Mouse (Mus musculus) heart, adult 9 months (tissue): ENCODE measurements at regions not wholly inside any gene's neighbourhood (a gene's known extent, or its start where the extent isn't known, plus 50 kb on each side); places are given as distances from the start of the nearest gene placed in this dataset.

ENCODE experiments used
- DNase-seq, 2 experiments: peaks; one replicate each; pipeline ENCODE4 v3.0.0; 2022; ENCODE audit warnings: low spot score in 2 of 2

GRCm38 (mm10) chr2:12697209-12697608 is 226.6 kb upstream of the Pter start:
- no peak for DNase-seq

- DNase-seq = no peak
Measured at GRCm38 (mm10) chr2:12699331-12699730, 224.5 kb upstream of the Pter start.

- no peak for DNase-seq
Measured at GRCm38 (mm10) chr2:12707514-12707913, 216.3 kb upstream of the Pter start.

GRCm38 (mm10) chr2:12709156-12709923 is 214.5 kb upstream of the Pter start:
- DNase-seq = peak; percentile 49 to 51

- DNase-seq = peak in 1 of 2 experiments; percentile 20
Measured at GRCm38 (mm10) chr2:12709924-12710240, 214.0 kb upstream of the Pter start.

- no peak for DNase-seq
Measured at GRCm38 (mm10) chr2:12716124-12717012, 207.5 kb upstream of the Pter start.

- DNase-seq = no peak
Measured at GRCm38 (mm10) chr2:12729251-12729650, 194.6 kb upstream of the Pter start.

- DNase-seq = no peak
Measured at GRCm38 (mm10) chr2:12737140-12737539, 186.7 kb upstream of the Pter start.

- no peak for DNase-seq
Measured at GRCm38 (mm10) chr2:12746856-12747255, 177.0 kb upstream of the Pter start.

GRCm38 (mm10) chr2:12758816-12759215 is 165.0 kb upstream of the Pter start:
- peak; percentile 19 to 46 for DNase-seq

GRCm38 (mm10) chr2:12759931-12760330 is 163.9 kb upstream of the Pter start:
- DNase-seq = peak; percentile 7 to 14

- DNase-seq = peak; percentile 35 to 40
Measured at GRCm38 (mm10) chr2:12761461-12761860, 162.4 kb upstream of the Pter start.

GRCm38 (mm10) chr2:12764510-12764909 is 159.3 kb upstream of the Pter start:
- no peak for DNase-seq

GRCm38 (mm10) chr2:12765336-12765735 is 158.5 kb upstream of the Pter start:
- no peak for DNase-seq

- DNase-seq = no peak
Measured at GRCm38 (mm10) chr2:12776866-12777265, 147.0 kb upstream of the Pter start.

- no peak for DNase-seq
Measured at GRCm38 (mm10) chr2:12777696-12778095, 146.1 kb upstream of the Pter start.

GRCm38 (mm10) chr2:12792596-12792995 is 131.2 kb upstream of the Pter start:
- no peak for DNase-seq

- DNase-seq = no peak
Measured at GRCm38 (mm10) chr2:12797615-12798169, 126.1 kb upstream of the Pter start.

- no peak for DNase-seq
Measured at GRCm38 (mm10) chr2:12799153-12799925, 124.5 kb upstream of the Pter start.

- no peak for DNase-seq
Measured at GRCm38 (mm10) chr2:12802667-12803066, 121.2 kb upstream of the Pter start.

- no peak for DNase-seq
Measured at GRCm38 (mm10) chr2:12805096-12805495, 118.7 kb upstream of the Pter start.

- DNase-seq = no peak
Measured at GRCm38 (mm10) chr2:12808466-12808865, 115.4 kb upstream of the Pter start.
